Mouse (Mus musculus) heart, adult 2 months (tissue): Measurements from ENCODE around the gene Ier2. TPM values are rescaled to one million over a fixed set of nuclear protein-coding genes. Genes with fewer than 3 reads are reported as not detected.

Experiments used
- DNase-seq, 2 experiments: peaks; one replicate each; pipeline ENCODE4 v3.0.0; 2021
- H3K27ac ChIP-seq: fragments of 200-600 bp; 2 replicates; pipeline ENCODE4 v1.8.1; 2022
- H3K27me3 ChIP-seq: fragments of 200-500 bp; 2 replicates; pipeline ENCODE4 v1.6.1; 2012; ENCODE audit warnings: mild to moderate bottlenecking, low read length, inconsistent platforms, mixed read lengths; ENCODE audit not compliant: control insufficient read depth, insufficient read depth
- H3K36me3 ChIP-seq: fragments of 200-500 bp; 2 replicates; pipeline ENCODE4 v1.6.1; 2012; ENCODE audit warnings: low read length, inconsistent platforms; ENCODE audit not compliant: control insufficient read depth, insufficient read depth
- H3K4me1 ChIP-seq: fragments of 200-500 bp; 2 replicates; pipeline ENCODE4 v1.6.1; 2011; ENCODE audit warnings: low read length; ENCODE audit not compliant: control insufficient read depth, insufficient read depth
- H3K4me3 ChIP-seq: fragments of 200-600 bp; 2 replicates; pipeline ENCODE4 v1.8.1; 2022
- H3K79me2 ChIP-seq: fragments of 200-500 bp; replicated peaks from 2 replicates; pipeline ENCODE4 v1.6.1; 2012; ENCODE audit warnings: mild to moderate bottlenecking, inconsistent platforms, low read length, moderate library complexity, mixed read lengths; ENCODE audit not compliant: control insufficient read depth, insufficient read depth
- H3K9ac ChIP-seq: fragments of 200-500 bp; 2 replicates; pipeline ENCODE4 v1.6.1; 2012; ENCODE audit warnings: low read depth, mild to moderate bottlenecking, control low read depth, inconsistent platforms, low read length, mixed read lengths
- CTCF ChIP-seq: fragments of 200-600 bp; IDR thresholded peaks from 2 replicates; pipeline ENCODE4 v1.8.1; 2022; ENCODE audit warnings: antibody characterized with exemption, mild to moderate bottlenecking, moderate library complexity
- EP300 ChIP-seq: fragments of 200-500 bp; IDR thresholded peaks from 2 replicates; pipeline ENCODE4 v1.6.1; 2011; ENCODE audit warnings: low read depth, low read length, control low read depth; ENCODE audit not compliant: insufficient read depth
- POLR2A ChIP-seq: fragments of 200-500 bp; IDR thresholded peaks from 2 replicates; pipeline ENCODE4 v1.6.1; 2011; ENCODE audit warnings: mild to moderate bottlenecking, low read depth, low read length, control low read depth; ENCODE audit not compliant: insufficient read depth
- WGBS: fragments of 180-500 bp; shearing (Covaris S2); methylation state at CpG from one replicate; pipeline ENCODE4 v1.1.7; 2018; 5-methylcytosine and 5-hydroxymethylcytosine counted together
- intact Hi-C: fragments of 180-260 bp; cut with DNase I; formaldehyde crosslinking; loops from one replicate; pipeline ENCODE4 v1.15.1; 2025
- polyA plus RNA-seq: library from polyadenylated mRNA; depleted of rRNA; stranded (reverse); fragments of >200 nt; gene quantifications from 2 replicates; pipeline ENCODE4 v1.2.3, GENCODE M21; 2012
- total RNA-seq, 2 experiments: library from RNA; stranded (reverse); gene quantifications; 2 replicates each; pipeline ENCODE4 v1.2.3; 2021

Gene Ier2
- total and polyA plus RNA-seq, 3 experiments: 8.1 to 13.0 (median 11.8) TPM

DNA sequence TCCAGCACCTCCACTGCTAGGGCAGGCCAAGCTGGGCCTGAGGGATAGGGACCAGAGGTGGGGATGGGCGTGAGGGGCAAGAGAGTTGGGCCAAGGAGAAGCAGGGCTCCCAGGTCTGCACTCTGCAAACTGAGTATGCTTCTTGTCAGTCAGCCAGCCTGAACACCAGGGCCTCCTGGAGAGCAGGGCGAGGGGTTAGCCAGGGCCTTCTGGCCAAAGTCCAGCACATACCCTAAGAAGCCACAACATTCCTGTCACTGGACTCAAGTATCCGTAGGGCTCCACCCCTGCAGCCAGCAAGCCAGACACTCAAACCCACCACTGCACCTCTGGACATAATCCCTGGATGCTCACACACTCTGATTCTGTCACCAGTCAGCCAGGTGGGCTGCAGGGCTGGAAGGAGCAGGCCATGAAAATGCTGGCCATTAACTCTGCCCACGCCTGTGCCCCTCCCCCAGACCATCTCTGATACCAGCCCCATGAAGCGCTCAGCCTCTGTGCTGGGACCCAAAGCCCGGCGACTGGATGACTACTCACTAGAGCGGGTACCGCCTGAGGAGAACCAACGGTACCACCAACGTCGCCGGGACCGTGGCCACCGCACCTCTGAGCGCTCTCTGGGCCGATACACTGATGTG, 26.5 kb downstream of the Ier2 start:
- 93% methylated on average over 17 of the region's 17 CpGs for WGBS
- TF ChIP-seq CTCF (no peak), EP300 (no peak), POLR2A (no peak)
- Histone ChIP-seq H3K9ac (no peak overlapping the region), H3K4me3 (no peak overlapping the region), H3K79me2 (no peaks in the 10 kb centered on the region), H3K36me3 (no peaks in the 10 kb centered on the region), H3K27ac (no peak overlapping the region), H3K27me3 (no peaks in the 10 kb centered on the region), H3K4me1 (peaks cover 3% of the 10 kb centered on the region)
- intact Hi-C loops: no loop called here
- no peak for DNase-seq

- Histone ChIP-seq H3K9ac (no peak overlapping the region), H3K36me3 (no peaks in the 10 kb centered on the region), H3K79me2 (no peaks in the 10 kb centered on the region), H3K4me1 (peaks cover 3% of the 10 kb centered on the region), H3K27me3 (no peaks in the 10 kb centered on the region), H3K27ac (no peak overlapping the region), H3K4me3 (no peak overlapping the region)
- 71% methylated on average over 14 of the region's 14 CpGs for WGBS
- TF ChIP-seq CTCF (no peak), POLR2A (no peak), EP300 (no peak)
- intact Hi-C loops: no loop called here
- no peak for DNase-seq
These were observed 27.1 kb downstream of the Ier2 start for GRCm38 (mm10) chr8:84635397-84636050.

DNA sequence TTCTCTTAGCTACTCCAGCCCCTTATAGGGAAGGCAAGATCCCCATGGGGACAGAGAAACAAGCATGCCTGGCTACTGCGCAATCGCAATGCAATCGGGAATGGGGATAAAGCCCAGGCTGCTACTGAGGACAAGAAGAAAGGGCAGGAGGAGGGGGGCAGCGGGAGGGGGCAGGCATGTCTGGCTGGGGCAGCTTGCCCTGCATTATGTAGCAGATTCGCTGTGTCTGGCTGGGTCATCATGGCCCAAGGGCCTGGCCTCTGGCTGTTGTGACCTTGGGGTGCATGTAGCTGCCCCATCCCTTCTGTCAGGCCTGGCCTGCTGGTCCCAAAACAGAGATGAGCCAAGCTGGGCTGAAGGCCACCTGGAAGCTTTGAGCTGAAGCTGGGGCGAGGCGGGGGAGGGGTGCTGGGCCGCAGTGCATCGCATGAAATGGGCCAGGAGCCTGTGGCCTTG, 27.8 kb downstream of the Ier2 start:
- H3K36me3 ChIP-seq: no peaks in the 10 kb centered on the region
- H3K79me2 ChIP-seq: no peaks in the 10 kb centered on the region
- no peaks in the 10 kb centered on the region for H3K27me3 ChIP-seq
- peaks cover 3% of the 10 kb centered on the region for H3K4me1 ChIP-seq
- intact Hi-C loops: no loop called here
- H3K4me3 ChIP-seq: no peak overlapping the region
- no peak overlapping the region for H3K27ac ChIP-seq
- no peak for TF ChIP-seq POLR2A
- TF ChIP-seq EP300: no peak
- TF ChIP-seq CTCF: no peak
- peak; percentile 71 to 75 for DNase-seq
- WGBS: 50% methylated on average over 9 of the region's 9 CpGs
- no peak overlapping the region for H3K9ac ChIP-seq

- Histone ChIP-seq H3K27me3 (no peaks in the 10 kb centered on the region), H3K9ac (no peak overlapping the region), H3K27ac (no peak overlapping the region), H3K79me2 (no peaks in the 10 kb centered on the region), H3K4me1 (peaks cover 3% of the 10 kb centered on the region), H3K4me3 (no peak overlapping the region), H3K36me3 (no peaks in the 10 kb centered on the region)
- 55% methylated on average over 10 of the region's 10 CpGs for WGBS
- TF ChIP-seq CTCF: no peak
- TF ChIP-seq EP300: no peak
- intact Hi-C loops: no loop called here
- no peak for DNase-seq
These were observed 28.6 kb downstream of the Ier2 start for GRCm38 (mm10) chr8:84633841-84634584.

DNA sequence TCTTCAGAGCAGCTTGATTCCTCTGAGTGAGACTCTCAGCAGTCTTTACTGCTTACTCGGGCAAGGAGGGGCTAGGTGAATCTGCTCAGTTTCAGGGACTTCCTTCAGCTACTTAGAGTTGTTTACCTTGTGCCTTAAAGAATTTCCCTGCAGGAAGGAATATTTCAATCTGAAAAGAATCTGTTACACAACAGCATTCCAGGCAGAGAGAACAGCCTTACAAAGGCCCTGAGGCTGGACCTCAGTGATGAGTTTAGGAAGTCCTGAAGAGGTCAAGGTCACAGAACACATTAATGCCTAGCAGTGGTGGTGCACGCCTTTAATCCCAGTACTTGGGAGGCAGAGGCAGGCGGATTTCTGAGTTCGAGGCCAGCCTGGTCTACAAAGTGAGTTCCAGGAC, 30.8 kb downstream of the Ier2 start:
- intact Hi-C loops: no loop called here
- TF ChIP-seq EP300: no peak
- no peak for TF ChIP-seq CTCF
- no peak for TF ChIP-seq POLR2A

DNA sequence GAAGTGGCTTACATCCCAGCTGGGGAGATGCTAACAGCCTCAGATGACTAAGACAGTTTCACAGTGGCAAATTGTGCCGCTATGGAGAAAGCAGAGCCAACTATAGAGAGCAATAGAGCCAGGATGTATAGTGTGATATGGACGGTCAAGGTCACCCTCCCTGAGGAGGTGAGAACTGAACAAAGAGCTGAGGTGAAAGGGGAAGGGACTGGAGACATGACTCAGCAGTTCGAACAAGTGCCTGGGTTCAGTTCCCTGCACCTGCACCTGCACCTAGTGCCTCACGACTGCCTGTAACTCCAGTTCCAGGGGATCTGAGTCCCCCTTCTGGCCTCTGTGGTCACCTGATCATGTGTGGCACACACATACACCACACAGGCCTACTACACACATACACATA, 32.5 kb downstream of the Ier2 start:
- Histone ChIP-seq H3K27me3 (no peaks in the 10 kb centered on the region), H3K4me3 (no peak overlapping the region), H3K4me1 (peaks cover 1% of the 10 kb centered on the region; the same call in 1 of the 2 replicates), H3K79me2 (no peaks in the 10 kb centered on the region), H3K27ac (no peak overlapping the region), H3K9ac (no peak overlapping the region), H3K36me3 (no peaks in the 10 kb centered on the region)
- TF ChIP-seq POLR2A (no peak), EP300 (no peak), CTCF (no peak)
- WGBS: 61% methylated on average over 4 of the region's 4 CpGs
- intact Hi-C loops: no loop called here
- no peak for DNase-seq

More for the DNA sequence above, 30.8 kb downstream of the Ier2 start:
- Histone ChIP-seq H3K4me1 (peaks cover 1% of the 10 kb centered on the region; the same call in 1 of the 2 replicates), H3K9ac (no peak overlapping the region), H3K36me3 (no peaks in the 10 kb centered on the region), H3K27ac (no peak overlapping the region), H3K27me3 (no peaks in the 10 kb centered on the region), H3K79me2 (no peaks in the 10 kb centered on the region), H3K4me3 (no peak overlapping the region)
- DNase-seq: no peak
- 86% methylated on average over 4 of the region's 4 CpGs for WGBS
